Mouse (Mus musculus) frontal cortex, adult (tissue): ENCODE measurements around the gene Zfp292.

ENCODE experiments used
- ATAC-seq: cut with Nextera tagmentation; 2 replicates; pipeline ENCODE4 v1.9.2; 2017; ENCODE audit warnings: mild to moderate bottlenecking, moderate library complexity, mixed read lengths; ENCODE audit not compliant: low TSS enrichment

Gene Zfp292

GRCm38 (mm10) chr4:34882291-34882769 lies 430 bp downstream of the Zfp292 start:
- ATAC-seq: peak; percentile 56

GRCm38 (mm10) chr4:34881851-34882250 lies 909 bp downstream of the Zfp292 start:
- ATAC-seq: no peak

- no peak for ATAC-seq
These were observed 1.7 kb downstream of the Zfp292 start for GRCm38 (mm10) chr4:34880921-34881650.

GRCm38 (mm10) chr4:34874234-34874633 lies 8.5 kb downstream of the Zfp292 start:
- no peak for ATAC-seq

- ATAC-seq: peak; percentile 88
These were observed 9.8 kb downstream of the Zfp292 start for GRCm38 (mm10) chr4:34872896-34873495.

DNA sequence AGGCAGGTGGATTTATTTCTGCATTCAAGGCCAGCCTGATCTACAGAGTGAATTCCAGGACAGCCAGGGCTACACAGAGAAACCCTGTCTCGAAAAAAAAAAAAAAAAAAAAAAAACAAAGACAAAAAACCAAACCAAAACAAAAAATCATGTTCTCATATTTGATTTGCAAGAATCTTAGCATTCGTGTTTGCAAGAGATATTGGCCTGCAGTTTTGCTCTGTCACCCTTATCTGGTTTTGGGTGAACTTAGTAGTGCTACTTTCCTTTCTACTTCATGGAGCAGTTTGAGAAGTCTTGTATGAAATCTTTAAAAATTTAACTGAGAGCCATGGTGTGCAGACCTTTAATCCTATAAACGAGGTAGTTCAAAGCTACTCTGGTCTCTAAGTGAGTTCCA lies 12.9 kb downstream of the Zfp292 start:
- ATAC-seq: no peak

DNA sequence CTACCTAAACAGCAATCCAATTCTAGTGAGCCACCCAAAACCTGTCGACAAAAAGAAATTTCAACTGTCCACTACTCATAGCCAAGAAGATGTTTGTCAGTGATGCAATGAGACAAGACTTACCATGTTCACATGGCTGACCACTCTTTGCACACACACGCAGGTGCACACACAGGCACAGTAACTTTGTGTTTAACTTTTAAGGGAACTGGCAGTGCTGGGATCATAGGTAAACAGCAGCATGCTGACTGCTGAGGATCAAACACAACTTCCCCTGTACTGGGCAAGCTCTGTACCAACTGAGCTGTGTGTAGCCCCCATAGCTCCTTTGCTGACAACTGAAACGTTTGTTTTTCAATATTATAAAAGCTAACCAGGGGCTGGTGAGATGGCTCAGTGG lies 21.3 kb downstream of the Zfp292 start:
- ATAC-seq: no peak

DNA sequence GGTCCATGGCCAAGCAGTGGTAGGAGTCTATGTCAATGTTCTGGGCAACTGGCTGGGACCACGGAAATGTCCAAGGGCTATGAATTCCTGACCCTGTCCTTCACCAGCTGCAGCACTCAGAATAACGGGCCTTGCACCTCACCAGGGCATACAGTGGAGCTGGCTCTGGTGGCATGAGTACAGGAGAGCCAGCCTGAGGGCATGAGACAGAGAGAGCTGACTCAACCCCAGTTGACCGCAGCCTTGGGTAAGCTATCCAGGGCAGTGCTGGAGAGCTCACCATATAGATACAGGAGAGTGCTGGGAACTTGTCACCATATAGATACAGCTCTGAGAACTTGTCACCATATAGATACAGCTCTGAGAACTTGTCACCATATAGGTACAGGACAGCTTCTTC lies 23.3 kb downstream of the Zfp292 start:
- ATAC-seq: 0 out of 2 replicates have a peak, but pooled peaks have one; percentile 18

DNA sequence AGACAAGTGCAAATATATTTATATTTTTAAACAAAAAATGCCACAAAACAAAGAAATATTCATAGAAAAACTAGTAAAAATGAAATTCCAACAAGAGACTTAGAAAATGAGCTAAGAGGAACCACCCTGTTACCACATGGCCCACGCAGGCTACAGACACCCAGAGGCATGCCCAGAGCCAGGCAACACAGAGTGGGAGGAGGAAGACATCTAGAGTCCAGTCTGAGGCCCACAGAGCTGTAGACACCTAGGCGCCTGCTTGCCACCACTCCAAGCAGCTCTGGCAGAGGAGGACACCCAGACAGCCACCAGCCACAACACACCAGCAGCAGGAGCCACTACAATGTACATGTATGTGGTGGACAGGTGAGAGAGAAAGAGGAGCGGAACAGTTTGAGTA lies 23.9 kb downstream of the Zfp292 start:
- no peak for ATAC-seq

- no peak for ATAC-seq
These were observed 26.8 kb downstream of the Zfp292 start for GRCm38 (mm10) chr4:34855966-34856365.

GRCm38 (mm10) chr4:34852051-34852450 lies 30.7 kb downstream of the Zfp292 start:
- no peak for ATAC-seq

- no peak for ATAC-seq
These were observed 32.6 kb downstream of the Zfp292 start for GRCm38 (mm10) chr4:34850156-34850555.

DNA sequence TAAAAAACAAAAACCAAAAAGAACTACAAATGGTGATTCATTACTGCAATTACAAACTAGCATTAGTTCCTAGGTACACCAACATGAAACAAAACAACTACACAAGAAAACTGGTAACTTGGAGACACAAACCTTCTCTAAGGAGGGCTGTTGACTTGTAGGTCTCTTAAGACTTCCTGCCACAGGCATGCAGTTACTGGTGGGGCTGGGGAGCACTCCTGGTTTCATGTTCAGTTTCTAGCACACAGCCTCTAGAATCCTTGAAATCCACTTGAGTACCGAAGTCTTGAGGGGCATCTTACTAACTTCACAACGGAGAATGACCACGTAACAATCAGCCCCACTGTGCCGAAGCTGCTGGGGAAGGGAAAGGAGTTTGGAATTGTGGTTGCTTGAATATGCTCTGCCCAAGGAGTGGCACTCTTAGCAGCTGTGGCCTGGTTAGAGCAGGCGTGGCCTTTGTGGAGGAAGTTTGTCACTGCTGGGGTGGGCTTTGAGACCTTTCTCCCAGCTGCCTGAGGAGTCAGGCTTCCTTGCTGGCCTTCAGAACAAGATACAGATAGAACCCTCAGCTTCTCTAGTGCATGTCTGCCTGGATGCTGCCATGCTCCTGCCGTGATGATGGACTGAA lies 35.0 kb downstream of the Zfp292 start:
- no peak for ATAC-seq

DNA sequence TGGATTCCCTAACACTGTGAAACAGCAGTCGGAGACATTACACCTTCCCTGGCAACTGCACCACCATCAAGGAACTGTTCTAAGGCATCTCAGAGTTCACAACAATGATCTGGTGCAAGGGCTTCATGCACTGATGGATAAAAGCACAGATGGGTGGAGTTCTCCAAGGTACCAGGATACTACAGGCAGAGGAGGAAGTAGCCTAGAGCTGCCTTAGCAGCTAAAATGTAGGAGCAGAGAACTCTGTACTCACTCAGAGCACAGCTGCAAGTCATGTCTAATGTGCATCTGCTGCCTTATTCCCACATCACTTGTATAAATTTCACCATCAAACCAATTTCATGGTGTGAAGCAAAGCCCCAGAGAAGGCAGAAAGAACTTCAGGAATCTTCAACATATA lies 38.9 kb downstream of the Zfp292 start:
- ATAC-seq: peak; percentile 31; the same call in 1 of the 2 replicates

DNA sequence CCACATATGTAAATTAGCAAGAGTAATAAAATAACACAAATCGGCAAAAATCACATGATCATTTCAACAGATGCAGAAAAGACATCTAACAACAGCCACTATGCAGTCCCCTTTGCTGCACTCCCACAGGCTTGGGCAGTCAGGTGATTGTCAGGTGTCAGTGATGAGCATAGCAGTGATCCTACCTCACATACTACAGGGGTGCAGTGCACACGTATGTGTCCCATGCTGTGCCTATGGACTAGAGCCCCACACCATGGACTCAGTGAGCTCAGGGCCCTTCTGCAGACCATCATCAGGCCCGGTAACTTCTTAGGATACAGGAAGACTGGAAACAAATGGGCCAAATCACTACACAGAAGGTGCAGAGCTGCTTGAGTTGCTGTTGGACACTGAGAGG lies 39.9 kb downstream of the Zfp292 start:
- no peak for ATAC-seq

DNA sequence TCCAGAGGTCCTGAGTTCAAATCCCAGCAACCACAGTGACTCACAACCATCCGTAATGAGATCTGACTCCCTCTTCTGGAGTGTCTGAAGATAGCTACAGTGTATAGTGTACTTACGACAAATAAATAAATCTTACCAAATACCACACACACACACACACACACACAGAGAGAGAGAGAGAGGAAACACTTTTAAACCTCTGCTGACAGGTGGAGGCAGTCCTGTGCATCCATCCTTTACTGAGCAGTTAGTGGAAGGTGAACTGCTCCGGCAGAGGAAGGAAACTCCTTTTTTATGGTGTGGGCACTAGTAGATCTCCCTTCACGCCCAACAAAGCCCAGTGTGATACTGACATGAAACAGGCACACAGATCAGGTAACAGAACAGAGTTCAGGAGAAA lies 51.3 kb downstream of the Zfp292 start:
- no peak for ATAC-seq

- ATAC-seq: peak; percentile 100
These were observed 53.3 kb downstream of the Zfp292 start for GRCm38 (mm10) chr4:34829456-34829855.

GRCm38 (mm10) chr4:34823901-34824300 lies 58.9 kb downstream of the Zfp292 start:
- ATAC-seq: peak; percentile 89

- no peak for ATAC-seq
These were observed 62.9 kb downstream of the Zfp292 start for GRCm38 (mm10) chr4:34819904-34820303.

DNA sequence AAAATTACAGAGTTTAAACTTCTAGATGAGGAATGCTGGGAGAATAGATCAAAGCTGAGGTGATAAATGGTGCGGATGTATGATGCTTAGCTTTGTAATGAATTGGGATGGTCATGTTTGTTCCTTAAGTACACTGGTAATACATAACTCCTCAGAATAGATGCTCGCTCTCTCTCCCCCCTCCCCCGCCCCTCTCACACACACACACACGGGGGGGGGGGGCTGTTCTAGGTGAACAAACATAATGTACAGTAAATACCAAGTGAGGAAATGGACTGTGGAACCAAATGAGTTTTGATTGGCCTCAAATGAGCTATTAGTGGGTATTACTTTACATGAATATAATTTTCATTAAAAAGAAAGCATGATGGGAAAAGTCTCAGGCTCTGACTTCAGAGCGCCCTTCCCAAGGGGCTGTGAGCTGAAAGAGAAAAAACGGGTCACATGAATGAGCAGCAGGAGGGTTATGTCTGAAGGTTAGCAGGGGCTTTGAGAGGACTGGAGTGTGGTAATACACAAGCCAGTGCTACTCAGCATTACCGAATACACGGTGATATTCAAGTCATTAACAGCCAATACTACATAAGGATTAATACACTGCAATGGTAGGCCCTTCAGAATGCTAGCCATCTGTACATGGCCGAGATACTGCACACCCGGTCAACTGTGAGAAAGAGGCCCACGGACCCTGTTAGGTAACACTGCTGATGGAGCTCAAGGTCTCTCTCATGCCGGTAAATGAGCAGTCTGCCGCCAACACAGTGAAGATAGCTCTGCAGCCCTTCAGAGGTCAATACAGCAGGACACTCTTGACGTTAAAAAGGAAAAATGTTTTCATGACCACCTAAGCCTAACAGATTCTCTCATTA lies 81.4 kb downstream of the Zfp292 start:
- ATAC-seq: no peak

GRCm38 (mm10) chr4:34798005-34798404 lies 84.8 kb downstream of the Zfp292 start:
- ATAC-seq: no peak
